Mouse (Mus musculus): ENCODE data around the gene Tsga10.
"Not testable (repeated sequence)": the region's sequence is repeated elsewhere in the genome, so short reads cannot be mapped to it uniquely, and the experiment has no call there.

The Tsga10 gene

DNA sequence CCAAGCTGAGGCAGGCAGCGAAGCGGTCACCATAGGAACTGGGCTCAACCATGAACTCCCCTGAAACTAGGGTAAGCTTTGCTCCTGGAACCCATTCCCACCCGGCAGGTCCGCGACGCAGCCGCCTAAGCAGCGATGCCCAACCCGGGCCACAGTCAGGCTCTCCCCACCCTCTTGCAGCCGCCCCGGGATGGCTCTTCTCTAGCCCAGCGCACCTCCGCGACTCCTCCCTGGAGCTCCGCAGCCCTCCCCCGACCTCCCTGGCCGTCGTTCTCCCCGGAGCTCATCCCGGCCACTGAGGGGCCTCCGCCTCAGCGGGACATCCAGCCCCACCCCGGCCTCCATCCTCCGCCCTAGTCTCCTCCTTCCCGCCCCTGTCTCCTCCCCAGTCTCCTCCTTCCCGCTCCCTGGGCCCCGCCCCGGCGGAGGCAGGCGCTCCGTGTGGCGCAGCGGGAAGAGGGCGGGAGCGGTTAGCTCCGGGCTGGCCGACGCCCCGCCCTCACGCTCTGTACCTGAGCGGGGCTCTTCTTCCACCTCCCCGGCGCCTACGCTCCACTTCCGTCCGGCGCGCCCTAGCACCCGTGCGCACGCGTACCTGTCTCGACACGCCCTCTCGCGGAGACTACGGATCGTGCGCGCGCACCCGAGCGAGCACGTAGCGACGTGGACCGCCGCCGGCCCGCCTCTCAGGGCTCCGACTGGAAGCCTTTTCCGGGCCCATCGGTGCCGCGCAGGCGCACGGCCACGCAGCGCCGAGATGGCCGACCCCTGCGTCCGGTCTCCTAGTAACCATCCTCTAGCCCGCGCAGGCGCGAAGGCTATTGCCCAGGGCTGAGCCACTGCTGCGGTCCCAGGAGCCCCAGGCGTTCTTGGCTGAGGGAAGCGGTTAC lies 1.5 kb downstream of the Tsga10 start:
- DNase-seq (ENCODE audit: extremely low read depth, low read depth), result peak; percentile 84

DNA sequence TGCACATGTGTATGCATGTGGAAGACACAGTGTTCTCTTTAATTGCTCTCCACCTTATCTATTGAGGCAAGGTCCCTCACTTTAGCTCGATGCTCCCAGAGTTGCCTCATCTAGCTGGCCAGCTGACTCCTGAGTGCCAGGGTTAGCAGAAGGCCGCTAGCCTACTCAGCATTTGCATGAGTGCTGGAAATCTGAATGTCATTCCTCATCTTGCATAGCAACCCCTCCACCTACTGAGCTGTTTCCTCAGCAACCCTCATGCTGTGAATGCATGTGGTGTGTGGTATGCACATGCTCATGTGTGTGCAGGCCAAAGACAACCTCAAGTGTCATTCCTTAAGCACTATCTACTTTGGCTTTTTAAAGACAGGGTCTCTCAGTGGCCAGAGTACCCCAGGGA lies 15.5 kb downstream of the Tsga10 start:
- DNase-seq (ENCODE audit: extremely low read depth, low read depth), result no peak

DNA sequence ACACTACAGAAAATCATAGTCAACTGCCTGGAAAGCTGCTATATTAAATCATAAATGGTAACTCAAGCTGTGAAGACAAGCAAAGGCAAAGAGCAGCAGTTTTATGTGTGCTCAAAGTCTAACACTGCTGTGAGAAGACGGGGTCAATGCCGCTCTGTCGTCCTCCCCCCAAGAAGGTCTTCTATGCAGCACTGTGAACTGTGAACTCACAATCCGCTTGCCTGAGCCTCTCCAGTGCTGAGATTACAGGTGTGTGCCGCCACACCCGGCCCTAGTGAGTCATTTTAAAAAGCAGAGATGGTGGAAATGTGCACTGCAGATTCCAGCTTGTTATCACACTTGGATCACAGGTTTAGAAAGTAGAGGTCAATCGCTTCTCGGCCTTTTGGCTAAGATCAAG lies 19.4 kb downstream of the Tsga10 start:
- DNase-seq (ENCODE audit: extremely low read depth, low read depth), result no peak

DNA sequence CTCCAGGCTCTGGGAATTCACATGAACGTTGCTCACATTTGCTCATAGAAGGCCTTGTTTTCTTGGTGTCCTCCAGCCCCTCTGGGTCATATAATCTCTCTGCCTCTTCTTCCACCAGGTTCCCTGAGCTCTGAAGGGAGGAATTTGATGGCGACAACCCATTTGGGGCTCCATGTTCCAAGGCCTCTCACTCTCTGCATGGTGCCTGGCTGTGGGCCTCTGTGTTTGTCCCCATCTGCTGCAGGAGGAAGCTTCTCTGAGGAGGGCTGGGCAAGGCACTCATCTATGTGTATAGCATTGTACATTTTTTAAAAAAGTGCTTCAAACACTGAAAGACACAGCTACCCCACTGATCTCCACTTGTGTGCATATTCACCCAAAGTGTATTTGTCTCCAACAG lies 34.5 kb downstream of the Tsga10 start:
- DNase-seq (ENCODE audit: extremely low read depth, low read depth), result no peak

DNA sequence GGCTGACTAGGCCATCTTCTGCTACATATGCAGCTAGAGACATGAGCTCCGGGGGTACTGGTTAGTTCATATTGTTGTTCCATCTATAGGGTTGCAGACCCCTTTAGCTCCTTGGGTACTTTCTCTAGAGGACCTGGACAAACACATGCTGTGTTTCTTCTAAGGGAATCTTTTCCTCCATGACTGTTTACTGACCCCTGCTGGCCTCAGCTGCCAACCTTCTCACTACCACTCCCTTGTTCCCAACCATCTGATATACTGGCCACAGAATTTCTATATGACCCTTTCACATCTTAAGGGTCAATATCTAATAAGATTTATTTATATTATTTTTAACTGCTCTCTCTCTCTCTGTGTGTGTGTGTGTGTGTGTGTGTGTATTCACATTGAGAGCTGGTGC lies 63.9 kb downstream of the Tsga10 start:
- not testable (repeated sequence) for DNase-seq (ENCODE audit: extremely low read depth, low read depth)

DNA sequence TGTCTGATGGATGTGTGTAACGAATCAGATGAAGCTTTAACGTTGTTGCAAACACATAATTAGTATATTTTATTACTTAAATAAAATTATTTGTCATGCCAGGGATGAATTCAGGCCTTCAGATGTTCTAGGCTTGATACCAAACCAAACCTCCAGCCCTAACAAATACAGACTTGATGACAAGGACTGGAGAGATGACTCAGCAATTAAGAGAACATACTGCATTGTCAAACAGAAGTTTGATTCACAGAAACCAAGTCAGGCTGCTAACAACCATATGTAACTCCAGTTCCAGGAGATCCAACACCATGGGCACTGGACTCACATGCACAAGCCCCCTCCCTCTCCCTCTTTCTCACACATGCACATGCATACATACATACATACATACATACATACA lies 65.9 kb downstream of the Tsga10 start:
- peak; percentile 4 for DNase-seq (ENCODE audit: extremely low read depth, low read depth)

DNA sequence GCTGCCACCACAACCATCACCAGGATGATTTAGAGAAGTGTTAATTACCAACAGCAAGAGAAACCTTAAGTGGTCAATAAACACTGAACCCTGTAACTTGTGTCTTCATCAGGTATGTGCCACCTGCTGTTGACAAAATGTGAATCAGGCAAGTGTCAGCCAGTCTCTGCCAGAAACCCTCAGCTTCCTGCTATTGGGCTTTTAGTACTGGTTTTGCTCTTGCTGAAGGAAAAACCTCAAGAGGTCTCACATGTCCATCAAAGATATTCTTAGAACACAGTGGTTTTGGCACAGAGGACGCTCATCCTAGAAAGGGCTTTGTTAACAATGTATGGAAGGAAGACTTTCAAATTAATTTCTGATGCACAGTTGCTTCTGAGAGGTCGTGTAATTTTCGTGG lies 66.7 kb downstream of the Tsga10 start:
- no peak for DNase-seq (ENCODE audit: extremely low read depth, low read depth)

DNA sequence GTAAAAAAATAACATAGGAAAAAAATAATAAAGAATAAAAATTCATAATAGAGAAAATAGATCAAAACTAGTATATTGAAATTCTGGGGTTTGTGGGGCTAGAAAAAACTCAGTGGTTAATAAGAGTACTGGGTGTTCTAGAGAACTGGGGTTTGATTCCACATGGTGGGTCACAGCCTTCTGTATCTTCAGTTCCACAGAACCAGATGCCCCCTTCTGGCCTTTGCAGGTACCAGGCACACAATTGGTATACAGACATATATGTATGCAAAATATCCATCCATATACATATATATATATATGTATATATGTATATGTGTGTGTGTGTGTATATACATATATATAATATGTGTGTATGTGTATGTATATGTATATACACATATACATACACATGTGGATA lies 106.8 kb downstream of the Tsga10 start:
- DNase-seq (ENCODE audit: extremely low read depth, low read depth), result no peak

DNA sequence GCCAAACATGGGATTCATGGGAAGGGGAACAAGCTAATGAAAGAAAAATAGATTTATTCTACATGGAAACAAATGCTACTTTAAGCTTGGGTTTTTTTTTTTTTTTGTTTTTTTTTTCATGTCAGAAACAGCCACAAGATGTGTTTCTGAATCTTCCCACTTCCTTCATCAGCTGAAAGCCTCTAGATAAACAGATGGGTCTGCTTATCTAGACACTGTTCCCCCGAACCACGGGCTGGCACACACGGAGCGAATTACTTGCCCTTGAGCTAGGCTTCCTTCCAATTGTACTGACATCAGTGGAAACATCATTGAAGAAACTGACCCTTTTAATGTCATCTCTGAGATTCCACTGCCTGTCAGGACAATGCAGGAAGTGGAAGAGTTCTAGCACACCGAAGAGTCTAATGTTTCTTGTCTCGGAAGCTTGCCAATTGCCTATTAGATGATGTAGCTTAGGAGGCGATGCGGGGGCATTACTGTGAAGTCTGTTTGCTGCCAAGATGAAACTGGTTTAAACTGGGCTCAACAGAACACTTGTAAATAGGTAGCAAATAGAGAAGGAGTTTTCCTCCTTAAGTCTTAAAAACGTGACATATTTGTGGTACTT lies 121.5 kb downstream of the Tsga10 start:
- peak; percentile 76 for DNase-seq (ENCODE audit: extremely low read depth, low read depth)

DNA sequence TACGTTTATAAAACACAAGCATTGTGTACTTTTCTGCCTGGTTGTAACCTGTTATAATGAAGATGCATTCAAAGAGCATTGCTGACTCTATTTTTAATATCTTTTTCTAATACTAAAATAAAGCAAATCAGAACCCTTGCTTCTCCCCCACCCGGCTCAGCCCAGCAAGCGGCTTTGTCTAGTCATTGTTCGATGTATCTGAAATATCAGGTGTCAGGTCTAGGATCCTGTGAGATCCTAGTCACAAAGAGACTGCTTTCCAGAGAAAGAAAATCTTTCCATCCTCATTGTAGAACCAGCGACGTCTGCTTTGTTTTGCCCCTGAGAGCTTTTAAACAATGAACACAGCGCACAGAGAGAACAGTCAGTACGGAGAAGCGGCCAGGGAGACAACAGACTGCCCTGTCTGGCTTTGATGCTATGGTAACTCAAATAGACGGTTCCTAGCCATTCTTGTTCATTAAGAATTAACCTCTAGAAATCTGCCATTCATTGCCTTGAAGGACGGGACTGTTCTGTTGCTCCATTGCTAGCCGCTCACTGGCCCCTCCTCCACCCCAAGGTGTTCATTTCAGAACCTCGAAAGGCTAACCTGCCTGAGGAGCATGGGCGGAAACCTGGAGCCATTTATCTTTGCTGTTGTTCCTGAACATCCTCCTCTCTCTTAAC lies 123.5 kb downstream of the Tsga10 start:
- DNase-seq (ENCODE audit: extremely low read depth, low read depth), result no peak

DNA sequence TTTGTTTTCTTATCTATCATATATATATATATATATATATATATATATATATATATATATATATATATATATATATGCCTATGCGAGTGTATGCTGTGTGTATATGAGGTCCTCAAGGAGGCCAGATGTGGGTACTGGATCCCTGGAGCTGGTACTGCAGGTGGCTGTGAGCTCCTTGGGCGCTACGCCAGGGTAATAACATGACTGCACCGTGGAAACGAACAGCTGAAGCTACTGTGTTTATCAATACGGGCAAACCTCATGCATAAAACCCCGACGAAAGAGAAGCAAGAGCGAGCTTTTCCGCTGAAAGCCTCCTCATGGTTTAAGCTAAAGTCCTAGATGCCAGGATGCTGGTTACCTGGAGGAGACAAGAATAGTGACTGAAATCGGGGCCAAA lies 124.1 kb downstream of the Tsga10 start:
- DNase-seq (ENCODE audit: extremely low read depth, low read depth), result no peak

DNA sequence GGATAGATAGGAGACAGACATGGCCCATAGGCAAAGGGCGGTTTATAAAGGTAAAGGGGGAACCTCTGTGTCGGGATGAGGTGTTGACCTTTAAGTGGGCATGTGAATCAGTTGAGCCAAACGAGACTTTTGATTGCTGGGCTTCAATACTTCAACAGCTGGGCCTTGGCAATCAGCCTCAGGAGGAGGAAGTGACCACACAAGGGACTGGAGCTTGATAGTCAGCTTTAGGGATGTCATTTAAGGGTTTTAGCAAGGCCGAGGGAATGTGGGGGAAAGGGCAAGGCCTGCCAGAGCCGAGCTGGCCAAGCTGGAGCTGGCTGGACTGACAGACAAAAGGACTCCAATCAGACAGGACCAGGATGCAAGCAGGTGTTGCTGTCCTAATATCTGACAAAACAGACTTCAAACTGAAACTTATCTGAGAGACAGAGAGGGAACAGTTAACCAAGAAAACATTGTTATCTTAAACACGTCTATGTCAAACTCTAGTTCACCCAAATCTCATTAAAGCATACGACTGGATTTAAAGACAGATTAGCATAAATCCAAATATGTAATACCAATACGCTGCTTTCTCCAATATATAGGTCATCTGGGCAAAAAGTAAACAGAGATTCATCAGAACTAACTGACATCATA lies 125.9 kb downstream of the Tsga10 start:
- DNase-seq (ENCODE audit: extremely low read depth, low read depth), result no peak

DNA sequence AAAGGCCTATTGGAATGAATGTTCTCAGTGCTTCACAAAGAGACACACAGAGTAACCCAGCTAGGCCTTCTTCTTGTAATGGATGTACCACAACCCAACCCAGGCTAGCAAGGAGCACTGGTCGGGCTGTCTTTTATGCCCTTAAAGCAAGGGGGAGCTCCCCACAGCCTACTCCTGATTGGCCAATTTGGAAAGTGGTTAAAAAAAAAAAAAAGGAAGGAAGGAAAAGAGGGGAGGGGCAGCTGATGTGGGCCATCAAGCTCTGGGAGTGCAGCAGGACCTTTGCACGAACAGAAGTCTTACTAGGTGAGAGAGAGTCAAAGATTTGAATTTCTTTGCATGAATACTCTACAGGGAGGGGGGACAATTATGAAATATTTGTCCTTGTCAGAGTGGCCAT lies 127.3 kb downstream of the Tsga10 start:
- no peak for DNase-seq (ENCODE audit: extremely low read depth, low read depth)

DNA sequence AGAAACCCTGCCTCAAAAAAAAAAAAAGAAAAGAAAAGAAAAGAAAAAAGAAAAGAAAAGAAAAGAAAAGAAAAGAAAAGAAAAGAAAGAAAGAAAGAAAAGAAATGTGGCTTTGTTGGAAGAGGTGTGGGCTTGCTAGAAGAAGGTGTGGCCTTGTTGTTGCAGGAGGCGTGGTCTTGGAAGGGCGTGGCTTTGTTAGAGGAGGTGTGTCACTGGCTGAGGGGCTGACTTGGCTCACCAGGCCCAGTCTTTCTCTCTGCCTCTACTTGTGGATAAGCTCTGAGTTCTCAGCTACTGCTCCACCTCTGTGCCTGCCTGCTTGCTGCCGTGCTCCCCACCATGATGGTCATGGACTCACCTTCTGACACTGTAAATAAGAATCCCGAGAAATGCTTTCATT lies 129.2 kb downstream of the Tsga10 start:
- no peak for DNase-seq (ENCODE audit: extremely low read depth, low read depth)

DNA sequence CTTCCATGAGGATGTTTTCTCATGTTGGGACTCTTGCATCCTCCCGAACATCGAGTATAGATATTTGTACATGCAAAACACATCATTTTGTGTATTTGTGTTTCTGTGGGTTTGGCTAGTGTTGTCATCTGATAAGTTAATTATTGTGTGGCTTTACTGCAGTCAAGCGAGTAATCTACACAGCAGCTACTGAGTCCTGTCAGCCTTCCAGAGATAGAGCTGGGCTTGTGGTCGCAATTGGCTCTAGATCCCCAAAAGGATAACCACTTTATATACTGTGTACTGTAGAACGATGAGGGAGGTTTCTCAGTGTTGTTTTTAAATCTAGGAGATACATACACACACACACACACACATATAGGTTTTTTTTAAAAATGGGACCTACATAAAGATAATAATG lies 130.3 kb downstream of the Tsga10 start:
- no peak for DNase-seq (ENCODE audit: extremely low read depth, low read depth)

DNA sequence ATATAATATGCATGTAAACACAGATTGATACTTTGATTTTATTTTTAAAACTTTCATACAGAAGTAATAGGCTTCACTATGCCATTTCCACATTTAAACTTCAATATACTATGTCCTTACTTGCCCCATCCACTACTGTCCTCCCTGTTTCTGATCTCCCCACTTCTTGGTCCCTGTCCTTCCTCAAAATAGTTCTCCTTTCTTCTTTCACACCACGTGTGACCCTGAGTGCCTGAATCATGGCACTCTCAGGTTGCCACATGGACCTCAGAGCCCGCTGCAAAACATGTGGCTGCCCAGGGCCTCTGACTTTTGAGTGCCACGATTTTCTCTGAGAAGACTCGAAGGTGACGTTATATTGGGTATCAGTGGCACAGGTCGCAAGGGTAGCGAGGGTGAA lies 131.4 kb downstream of the Tsga10 start:
- DNase-seq (ENCODE audit: extremely low read depth, low read depth), result no peak

DNA sequence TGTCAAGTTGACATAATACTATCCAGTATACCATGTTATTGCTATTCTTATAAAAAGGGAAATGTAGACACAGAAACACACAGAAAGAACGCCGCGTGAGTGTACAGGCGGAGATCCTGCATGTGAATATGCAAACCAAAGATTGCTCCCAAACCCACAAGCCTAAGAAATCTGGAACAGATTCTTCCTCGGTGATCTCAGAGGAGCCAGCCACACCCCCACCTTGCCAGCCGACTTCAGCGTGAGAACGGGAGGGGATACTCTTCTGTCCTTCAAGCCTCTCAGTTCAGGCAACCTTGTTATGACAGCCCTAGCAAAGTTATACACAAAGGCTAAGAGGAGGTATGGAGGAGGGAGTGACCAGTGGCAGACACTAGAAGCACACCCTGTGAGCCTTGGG lies 136.9 kb downstream of the Tsga10 start:
- no peak for DNase-seq (ENCODE audit: extremely low read depth, low read depth)

DNA sequence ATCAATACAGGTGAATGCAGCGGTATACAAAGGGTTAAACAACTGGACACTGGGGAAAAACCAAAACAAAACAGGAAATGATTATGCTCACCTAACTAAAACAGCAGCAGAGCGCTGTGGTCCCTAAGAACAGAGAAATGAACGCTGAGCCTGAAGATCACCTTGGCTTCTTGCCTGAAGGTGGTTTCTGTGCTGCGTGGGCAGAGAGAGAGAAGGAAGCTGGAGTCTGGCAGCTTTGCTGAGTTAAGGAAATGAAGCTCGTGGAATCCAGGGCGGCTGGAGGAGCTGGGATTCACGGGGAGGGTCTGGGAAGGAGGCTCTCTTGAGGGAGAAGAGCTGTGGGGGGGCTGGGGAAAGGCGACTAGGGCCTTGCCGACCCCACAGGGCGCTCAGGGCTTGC lies 138.2 kb downstream of the Tsga10 start:
- no peak for DNase-seq (ENCODE audit: extremely low read depth, low read depth)

DNA sequence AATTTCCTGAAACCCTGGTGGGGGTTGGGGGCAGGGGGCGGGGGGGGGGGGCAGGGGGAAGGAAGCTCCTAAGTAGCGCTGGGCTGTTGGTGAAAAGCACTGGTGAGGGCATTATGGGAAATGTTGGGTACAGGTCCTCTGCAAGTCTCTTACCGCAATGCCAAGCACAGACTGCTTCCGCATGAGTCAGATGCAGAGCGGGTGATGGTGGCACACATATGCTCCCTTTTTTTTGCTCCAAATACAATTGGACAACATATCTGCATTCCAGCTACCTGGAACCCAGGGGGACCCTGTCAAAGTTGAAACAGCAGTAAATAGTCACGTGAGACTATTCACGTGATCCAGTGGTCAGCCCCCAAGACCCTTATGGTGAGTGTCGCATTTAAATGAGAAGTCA lies 139.0 kb downstream of the Tsga10 start:
- no peak for DNase-seq (ENCODE audit: extremely low read depth, low read depth)

DNA sequence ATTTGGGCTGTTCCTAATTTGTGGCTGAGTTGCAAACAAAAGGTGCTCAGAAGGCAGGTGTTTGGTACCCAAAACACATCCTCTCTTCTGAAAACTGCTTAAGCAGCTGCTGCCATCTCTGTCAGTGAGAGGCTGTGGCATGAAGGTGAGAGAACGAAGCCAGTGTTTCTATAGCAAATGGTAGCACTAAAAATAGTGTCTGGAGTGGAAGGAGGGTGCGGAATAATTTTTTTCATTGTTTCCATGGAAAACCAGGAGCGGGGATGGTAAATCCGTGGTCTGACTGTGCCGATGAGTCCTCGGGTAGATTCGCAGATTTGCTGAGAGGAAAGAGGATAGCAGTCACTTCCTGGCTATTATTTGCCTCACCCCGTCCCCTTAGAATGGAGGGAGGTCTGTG lies 139.8 kb downstream of the Tsga10 start:
- no peak for DNase-seq (ENCODE audit: extremely low read depth, low read depth)

DNA sequence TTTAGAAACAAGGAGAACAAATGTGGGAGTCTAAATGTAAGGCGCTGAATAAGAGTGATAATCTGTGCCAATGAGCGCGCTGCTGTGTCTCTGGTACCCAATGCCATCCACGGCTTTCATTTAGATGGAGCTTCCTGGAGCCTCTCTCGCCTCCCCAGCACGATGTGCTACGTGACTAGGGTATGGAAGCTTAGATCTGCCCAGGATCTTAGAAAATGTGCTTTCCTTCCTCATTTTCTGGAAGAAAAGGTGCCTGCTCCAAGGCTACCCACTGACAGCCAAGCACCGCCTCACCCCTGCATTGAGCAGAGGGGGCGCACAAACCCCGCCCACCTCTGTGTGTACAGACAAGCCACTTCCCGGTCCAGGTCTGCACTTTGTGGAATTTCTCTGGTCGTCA lies 140.3 kb downstream of the Tsga10 start:
- no peak for DNase-seq (ENCODE audit: extremely low read depth, low read depth)

DNA sequence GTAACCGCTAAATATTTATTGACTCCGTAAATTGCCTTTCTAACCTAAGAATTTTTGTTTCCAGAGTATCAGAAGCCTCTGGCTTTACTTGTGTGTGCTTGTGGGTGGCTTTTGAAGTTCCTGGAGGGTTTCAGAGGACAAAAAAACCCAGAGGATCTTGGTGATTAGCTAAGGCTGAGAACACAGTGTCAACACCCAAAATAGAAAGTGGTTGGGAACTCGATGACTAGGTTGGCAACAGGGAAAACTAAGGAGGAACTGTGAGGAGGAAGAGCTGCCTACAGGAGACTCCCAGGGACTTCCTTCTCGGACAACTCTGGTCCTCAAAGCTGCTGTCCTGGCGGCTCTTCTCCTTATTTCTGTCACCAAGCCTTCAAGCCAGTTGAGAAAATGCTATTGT lies 145.1 kb downstream of the Tsga10 start:
- DNase-seq (ENCODE audit: extremely low read depth, low read depth), result no peak
